Mouse (Mus musculus) forelimb bud, embryonic 11.5 days (tissue): ENCODE measurements at regions not wholly inside any gene's neighbourhood (a gene's known extent, or its start where the extent isn't known, plus 50 kb on each side); places are given as distances from the start of the nearest gene placed in this dataset.
A peak's percentile ranks its signal among the peaks of the same experiment; 100 is the strongest.

ENCODE experiments used
- DNase-seq: peaks from one replicate; pipeline ENCODE4 v3.0.0-alpha.2; 2012; ENCODE audit warnings: low read depth, low spot score

DNA sequence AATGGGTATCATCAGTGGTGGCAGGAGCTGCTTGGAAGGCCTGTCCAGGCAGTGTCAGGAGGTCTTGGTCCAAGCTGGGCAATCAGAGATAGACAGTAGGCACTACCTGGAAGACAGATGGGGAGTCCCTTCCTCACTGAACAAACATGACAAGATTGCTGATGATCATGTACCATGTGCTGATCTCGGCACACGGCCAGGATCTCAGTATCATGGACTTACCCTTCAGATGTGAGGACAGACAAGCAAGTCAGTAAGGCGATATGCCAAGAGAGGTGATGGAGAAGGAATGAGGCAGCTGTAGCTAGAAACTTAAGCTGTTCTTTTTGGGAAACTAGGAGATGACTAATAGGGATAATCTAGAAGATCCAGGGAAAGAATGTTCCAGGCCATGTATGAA, 238.2 kb downstream of the Rybp start:
- DNase-seq, result no peak

DNA sequence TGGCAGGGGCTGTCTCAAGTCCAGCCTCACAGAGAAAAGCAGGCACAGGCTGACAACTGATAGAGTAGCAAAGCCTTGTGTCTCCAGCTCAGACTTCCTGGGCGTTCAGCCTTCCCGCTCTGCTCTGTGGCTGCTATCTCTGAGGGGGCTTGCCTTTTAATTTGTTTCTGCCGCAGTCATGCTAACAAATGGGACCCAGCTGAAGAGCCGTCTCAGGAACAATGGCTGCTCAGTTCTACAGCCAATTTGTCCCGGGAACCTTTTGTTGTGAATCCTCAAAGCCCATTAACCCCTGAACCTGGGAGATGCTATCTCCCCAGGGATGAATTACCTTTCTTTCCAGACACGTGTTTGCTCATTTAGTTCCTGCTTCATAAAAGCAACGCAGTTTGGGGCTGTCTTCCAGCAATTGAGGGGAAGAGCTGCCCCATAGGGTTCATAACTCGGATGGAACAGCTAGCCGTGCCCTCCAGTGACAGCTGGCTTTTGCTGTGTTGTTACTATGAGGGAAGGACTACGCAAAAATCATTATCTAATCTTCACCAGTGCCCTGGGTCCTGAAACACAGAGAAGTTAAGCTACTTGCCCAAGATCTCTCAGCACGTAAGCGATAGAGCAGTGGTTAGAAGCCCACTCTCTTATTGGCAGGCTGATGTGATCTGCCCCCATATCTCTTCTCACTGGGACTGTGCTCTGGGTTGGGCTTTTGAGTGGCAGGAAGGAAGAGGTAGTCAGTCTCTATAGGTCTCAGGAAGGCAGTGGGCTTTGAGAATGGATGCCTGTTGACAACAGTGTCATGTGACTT, 240.9 kb downstream of the Rybp start:
- DNase-seq, result peak; percentile 20

DNA sequence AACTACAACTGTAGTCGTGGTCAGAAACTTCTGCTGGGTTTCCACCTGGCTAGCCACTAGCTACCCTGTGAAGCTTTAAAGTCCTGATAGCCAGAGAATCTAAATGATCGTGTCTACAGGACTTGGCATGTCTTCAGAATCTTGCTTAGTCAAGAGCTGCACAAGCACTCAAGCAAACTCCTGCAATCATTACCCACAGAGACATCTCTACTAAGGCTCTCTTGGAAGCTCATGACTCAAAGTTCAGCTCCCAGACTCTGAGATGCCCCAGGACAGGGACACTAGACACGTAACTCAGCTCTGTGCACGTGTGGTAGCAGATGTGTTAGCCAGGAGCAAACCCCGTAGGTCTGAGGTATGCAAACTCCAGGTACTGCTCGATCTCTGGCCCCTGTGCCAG, 242.2 kb downstream of the Rybp start:
- DNase-seq, result no peak

DNA sequence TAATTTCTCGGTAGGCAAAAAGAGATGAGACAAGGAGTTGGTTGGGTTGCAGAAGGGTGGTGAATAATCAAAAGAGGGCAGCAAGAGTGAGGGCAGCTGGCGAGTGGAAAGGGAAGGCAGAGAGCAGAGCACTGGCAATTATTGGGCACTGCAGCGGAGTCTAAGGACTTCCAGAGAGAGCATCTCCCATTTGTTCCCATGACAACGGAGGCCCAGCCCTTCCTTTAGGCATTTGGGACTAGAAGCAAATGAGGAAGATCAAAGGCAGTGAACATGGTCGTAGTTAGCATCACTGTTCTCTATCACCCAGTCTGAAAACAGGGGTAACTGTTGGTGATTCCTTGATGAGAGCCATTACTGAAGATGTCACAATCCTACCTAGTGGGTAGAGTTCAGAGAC, 246.1 kb downstream of the Rybp start:
- DNase-seq, result no peak

DNA sequence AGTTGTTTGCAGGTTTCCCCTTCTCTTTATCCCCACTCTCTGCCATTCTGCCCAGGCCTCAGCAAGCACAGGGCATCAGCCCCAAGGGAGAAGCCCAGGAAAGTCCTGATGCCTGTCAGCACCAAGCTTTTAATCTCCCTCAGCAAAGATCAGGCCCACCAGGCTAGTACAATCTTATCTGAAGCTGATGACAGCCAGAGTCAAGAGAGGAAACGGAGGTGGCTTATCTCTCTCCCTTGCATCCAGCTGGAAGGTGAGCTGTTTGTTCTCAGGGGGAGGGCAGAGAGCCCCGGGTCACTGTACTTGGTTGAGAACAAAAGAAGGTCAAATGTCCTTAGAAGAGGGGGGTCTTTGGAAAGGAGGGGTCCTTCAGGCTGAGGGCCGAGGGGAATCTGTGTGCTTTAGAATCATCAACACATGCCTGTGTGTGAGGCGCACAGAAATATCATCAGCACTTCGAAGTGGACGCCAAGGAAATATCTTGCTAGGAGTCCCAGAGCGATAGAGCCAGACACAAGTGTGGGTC, 246.8 kb downstream of the Rybp start:
- DNase-seq, result no peak

DNA sequence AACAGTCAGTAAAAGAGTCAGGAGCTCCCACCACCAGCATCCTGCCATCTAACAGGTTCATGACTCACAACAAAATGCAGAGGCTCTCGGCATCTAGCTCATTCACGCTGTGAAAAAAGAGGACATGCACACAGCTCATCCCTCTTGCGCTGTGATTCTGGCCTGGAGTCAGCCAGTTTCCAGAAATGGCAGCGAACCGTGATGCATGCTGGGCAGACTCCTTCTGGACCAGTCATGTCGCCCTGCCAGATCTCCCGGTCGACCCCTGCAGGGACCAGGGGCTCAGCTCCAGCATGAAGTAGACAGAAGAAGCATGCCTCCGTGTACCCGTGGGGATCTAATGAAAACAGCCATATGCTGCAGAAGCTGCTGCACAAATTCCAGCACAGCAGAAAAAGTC, 254.6 kb downstream of the Rybp start:
- no peak for DNase-seq

DNA sequence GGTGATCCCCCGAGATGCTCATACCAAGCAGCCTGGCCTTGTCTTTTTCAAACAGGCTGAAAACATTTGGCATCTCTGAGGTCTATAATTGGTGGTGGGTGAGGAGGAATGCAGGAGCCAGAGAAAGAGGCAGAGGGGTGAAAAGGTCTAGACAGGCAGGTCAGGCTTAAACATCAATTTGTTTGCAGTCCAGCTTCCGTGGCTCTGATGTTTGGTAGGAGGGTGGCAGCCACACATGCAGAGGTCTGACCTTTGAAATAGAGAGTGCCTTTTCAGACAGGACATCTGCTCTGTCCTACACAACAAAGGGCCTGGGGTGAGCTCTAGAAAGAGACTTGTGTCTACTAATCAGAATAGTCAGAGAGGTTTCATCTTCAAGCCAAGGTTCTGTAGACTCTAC, 256.8 kb downstream of the Rybp start:
- no peak for DNase-seq

DNA sequence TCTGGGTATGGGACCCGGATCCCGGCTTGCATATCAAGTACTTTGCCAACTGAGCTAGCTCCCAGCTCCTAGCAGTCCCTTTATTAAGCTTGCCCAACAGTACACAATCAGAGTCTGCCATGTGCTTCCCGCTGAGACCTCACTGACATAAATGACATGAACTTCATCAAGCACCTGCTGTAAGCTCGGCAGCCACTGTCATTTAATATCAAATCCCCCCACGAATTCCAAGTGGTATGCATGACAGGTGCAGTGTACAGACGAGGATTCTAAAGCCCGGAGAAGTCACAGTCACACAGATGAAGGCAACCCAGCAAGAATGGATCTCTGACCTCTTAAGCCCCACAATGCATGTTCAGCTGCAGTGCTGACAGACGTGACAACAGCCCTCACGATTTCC, 257.3 kb downstream of the Rybp start:
- no peak for DNase-seq

DNA sequence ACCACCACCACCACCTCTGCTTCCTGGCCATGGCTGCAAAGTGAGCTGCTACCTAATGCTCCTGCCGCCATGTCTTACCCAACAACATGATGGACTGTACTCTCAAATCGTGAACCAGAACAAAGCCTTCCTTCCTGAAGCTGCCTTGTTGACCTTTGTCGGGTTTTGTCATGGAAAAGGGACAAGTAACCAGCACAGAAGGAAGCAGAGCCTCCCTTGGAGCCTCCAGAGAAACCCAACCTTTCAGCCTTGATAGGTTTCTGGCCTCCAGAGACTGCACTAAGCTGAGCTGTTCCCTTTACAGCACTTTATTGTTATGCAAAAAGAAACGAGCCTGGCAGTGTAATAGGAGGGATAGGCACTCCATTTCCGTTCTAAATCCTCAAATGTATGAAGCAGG, 259.8 kb downstream of the Rybp start:
- no peak for DNase-seq

DNA sequence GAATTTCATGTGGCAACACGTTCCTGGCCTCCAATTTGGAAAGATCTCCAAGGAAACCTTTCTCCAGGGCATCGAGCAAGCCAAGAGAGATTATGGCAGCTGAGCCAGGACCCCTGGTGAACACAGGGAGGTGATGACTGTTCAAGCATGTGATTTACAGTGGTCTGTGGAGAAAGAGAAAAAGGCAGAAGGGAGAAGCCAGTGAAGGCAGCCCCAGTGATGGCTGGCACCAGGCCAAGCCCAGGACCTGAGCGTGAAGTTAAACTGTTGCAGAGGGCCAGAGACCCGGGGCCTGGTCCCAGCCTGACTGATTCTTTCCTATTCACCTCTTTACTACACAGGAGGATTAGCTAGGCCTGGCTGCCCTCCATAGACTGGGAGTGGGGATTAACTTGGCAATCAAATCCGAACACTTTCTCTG, 261.7 kb downstream of the Rybp start:
- peak; percentile 71 for DNase-seq

DNA sequence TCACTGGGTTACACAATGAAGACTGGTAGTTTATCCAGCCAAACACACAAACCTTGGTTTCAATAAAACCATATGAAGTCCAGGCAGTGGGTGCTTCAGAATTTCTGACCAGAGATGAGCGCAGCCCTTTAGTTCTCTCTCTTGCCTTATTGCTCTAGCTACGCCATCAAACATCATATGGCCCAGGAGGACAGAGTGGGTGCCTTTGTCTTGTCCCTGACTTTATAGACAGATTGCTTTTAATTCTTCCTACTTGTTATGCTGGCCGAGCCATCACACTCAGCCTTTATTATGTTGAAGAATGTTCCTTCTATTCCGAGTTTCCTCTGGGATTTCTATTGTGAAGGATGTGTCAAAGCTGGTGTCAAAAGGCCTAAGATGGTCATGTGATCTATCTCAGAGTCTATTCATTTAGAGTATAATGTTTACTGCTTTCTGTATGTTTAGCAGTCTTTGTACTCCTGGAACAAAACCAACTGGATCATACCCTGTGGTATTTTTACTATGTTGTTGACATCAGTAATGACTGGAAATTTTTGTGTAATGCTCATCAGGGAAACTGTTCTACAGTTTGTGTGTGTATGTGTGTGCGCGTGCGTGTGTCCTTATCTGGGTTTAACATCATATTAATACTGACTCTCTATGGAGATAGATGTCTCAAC, 263.7 kb downstream of the Rybp start:
- no peak for DNase-seq

DNA sequence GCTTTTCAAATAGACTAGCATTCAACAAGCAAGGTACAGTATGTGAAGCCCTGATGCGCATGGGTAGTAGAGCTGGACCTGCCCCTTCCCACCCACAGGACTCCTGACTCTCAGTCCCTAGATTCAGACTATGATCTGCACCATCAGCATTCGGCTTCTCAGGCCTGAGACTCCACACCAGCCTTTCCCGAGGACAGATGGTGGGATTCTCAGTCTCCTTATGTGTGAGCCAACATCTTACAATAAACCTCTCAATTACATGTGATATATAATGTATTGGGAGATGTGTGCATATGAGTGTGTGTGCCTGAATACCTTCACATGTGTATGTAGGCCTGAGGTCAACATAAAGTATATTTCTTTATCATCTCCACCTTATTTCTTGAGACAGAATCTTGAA, 268.3 kb downstream of the Rybp start:
- no peak for DNase-seq

DNA sequence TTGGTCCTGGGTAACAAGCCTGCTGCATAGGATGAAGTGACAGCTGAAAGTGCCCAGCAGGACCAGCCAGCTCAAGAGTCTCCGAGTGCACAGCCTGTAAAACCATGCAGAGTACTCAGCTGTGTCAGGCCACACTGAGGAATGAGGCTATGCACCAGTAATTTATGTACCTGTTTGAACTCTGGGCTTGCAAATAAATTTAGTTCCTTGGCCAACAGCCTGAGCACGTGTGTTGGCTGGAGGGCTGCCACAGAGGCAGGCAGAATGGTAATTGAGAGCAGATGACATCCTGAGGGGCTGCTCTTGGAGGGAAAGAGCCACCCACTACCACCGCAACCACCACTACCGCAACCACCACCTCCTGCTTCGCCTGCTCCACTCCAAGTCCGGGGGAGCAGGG, 273.3 kb downstream of the Rybp start:
- peak; percentile 90 for DNase-seq

DNA sequence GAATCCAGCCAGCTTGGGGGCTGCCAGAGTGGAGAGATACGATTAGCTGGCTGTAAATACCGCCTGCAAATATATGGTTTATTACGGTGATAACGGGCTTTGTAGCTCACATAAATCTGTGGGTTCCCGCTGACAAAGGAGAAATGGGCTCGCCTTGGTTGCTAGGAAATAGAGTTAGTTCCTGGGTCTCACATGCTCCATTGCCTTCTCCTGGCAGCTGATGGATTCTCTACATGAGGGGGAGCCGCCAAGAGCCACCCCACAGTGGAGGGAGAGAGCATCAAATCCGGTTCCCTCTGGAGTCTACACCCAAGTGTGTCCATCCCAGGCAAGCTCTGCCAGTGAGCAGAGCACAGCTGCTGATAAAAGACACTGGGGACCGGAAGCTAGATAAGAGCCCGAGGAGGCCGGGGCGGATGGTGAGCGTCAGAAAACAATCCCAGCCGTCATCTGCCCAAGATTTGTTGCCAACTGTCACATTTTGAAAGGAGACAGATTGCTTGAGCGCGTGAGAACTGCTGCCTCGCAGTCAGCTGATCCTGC, 275.7 kb downstream of the Rybp start:
- DNase-seq, result peak; percentile 71

DNA sequence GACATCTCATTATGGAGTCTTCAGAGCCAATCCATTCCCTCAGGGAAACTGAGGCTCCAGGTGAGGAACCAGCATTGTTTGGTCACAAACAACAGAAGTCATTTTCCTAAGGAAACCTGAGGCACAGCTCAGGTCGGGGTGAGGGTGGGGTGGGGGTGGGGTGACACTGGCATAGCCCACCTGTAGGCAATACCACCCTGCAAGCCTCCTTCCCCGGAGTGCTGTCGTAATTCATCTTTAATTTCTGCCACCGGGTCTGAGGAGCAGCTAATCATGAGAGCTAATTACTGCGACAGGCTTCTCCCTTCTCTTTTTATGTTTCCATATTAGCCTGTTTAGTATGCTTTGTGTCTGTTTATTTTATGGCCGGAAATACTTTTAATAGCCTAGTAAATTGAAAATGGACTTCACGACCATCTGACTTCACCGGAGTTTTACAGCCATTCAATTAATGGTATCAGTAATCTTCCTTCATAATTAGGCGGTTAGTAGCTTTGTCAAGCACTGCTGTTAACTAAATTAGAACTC, 276.3 kb downstream of the Rybp start:
- DNase-seq, result peak; percentile 57

DNA sequence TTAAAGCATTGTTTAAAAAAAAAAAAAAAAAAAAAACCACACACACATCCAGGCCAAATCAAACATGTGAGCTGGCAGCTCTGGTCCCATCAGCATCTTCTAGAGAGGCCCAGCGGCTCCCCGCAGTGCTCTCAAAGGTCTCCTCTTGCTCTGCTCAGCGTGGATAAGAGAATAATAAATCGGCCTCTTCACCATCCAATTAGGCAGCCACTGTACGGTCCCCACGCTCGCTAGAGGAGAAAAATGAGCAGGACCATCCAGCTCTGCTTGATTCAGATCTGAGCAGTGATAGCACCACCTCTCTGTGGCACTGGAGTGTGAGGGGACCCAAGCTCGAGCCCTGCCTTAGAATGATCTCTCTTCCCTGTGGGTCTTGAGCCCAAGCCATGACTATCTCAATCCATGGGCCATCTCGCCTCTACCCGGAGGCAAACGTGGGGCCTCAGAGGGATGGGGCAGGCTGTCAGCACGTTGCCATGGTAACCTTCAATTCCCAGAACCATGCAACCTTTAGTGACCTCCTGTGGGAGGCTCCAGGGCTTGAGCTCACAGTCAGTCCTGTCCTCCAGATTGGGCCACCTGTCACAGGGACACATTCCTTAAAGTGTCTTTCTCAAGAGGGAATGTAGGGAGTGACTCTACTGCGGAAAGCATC, 273.6 kb upstream of the Prok2 start:
- DNase-seq, result no peak

DNA sequence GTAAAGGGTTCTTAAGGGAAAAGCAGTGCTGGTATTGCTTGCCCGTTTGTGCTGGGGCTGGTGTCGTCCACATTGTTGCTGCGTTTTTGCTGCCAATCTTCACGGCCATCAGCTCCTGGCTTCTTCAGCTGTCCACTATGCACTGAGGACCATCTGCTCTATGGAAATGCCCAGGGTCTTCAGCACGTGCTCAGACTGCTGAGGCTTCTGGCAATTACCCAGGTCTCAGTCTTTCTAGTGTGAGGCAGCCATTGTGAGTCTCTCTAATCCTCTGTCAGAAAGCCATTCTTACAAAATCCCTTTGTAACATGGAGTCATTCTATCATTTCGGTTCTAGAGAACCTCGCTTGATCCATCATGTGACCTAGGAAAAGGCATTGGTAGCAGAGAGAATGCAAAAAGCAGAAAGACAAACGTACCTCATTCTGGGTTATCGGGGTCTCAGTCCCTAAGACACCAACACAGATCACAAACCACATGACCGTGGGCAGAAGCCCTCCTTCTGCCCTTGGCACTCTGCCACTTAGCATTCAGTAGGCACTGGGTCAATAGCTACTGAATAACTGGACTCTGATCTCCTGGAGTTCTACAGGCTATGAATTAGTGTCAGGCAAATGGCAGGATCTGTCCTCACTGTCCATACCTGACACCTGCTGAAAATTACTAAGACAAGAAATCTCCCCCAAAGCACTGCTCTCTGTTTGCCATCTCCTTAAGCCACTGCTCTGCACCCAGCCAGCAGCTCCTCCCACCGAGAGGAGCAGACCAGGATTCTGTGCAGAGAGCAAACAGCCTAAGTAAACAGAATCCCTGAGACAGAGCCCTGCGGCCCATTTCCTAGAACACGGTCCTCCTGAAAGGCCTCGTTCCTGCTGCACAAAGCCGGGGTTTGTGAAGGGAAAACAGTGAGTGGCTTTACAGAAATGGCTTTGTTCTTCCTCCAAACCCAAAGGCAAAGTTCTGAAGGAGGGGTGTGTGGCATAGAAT, 270.1 kb upstream of the Prok2 start:
- DNase-seq, result no peak

DNA sequence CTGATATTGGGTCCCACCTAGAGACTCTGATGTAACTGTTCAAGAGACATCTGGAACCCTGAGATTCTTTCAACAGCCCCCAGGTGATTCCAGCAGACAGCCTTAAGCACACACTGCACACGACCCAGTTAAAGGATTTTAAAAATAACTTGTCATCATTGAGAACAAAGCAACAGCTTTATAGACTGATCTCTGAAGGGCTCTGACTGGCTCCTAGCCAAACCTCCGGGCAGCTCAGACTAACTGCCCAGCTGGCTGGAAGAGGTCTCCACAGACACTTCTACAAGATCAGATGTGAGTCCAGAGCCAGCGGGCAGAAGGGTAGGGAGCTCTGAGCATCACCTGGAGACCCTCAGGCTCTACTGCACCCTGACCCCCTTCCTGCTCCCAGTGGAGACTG, 267.8 kb upstream of the Prok2 start:
- DNase-seq, result no peak

DNA sequence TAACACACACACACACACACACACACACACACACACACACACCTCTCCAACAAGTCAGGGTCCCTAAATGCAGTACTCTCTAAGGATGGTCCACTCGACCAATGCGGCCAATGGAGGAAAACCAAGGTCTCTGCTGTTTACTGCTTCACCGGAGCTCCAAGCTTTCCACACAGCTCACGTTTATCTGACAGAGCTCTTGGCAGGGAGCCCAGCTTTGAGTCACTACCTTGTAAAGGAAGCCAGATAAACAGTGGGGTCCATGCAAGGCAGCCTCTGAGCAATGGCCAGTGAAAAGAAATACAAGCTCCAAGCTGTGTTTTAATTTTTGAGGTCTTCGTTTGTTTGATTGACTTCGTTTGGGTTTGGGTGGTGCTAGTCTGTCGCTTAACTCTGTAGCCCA, 264.9 kb upstream of the Prok2 start:
- no peak for DNase-seq

DNA sequence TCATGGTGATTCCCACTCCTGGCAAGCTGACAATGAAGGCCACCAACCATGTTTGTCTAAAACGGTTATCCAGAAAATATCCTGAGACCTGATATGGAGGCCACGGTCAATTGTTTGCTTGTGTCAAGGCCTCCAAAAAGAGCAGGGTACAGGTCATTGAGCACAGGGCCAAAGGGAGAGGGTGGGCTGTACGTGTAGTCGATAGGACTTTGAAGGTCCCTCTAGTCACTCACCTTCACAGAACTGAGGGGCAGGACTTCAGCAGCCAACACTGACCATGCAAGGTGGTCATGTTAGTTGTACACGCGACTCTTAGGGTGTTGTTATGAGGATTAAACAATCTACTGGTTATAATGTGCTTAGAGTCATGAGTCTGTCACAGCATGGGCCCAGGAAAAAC, 264.4 kb upstream of the Prok2 start:
- DNase-seq, result no peak

DNA sequence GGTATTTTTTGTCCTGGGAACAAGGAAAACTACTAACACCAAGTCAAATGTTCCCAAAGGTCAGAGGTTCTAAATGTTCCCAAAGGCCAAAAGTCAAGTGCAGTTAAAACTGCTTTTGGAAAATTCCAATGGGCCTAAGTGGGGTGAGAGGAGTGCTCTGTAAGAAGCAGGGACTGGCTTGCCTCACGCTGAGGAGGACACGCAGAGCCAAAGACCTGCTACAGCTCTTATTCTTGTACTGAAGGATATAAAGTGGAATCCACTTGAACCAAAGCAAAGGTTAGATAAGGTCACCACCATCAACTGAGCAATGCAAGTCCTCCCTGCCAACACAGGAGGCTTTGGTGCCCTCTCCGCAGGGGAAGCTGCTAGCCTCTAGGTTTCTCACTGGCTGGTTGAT, 260.3 kb upstream of the Prok2 start:
- DNase-seq, result no peak
